Mouse (Mus musculus) G1E (cell line): ENCODE measurements at regions not wholly inside any gene's neighbourhood (a gene's known extent, or its start where the extent isn't known, plus 50 kb on each side); places are given as distances from the start of the nearest gene placed in this dataset.

Source experiments
- CTCF ChIP-seq: IDR thresholded peaks from 2 replicates; pipeline ENCODE4 v1.5.1; 2012; ENCODE audit warnings: low read depth, low read length, inconsistent platforms, mixed read lengths
- GATA1 ChIP-seq: IDR thresholded peaks from 2 replicates; pipeline ENCODE4 v1.6.1; 2012; ENCODE audit warnings: borderline replicate concordance, low read length, inconsistent platforms, mixed read lengths

DNA sequence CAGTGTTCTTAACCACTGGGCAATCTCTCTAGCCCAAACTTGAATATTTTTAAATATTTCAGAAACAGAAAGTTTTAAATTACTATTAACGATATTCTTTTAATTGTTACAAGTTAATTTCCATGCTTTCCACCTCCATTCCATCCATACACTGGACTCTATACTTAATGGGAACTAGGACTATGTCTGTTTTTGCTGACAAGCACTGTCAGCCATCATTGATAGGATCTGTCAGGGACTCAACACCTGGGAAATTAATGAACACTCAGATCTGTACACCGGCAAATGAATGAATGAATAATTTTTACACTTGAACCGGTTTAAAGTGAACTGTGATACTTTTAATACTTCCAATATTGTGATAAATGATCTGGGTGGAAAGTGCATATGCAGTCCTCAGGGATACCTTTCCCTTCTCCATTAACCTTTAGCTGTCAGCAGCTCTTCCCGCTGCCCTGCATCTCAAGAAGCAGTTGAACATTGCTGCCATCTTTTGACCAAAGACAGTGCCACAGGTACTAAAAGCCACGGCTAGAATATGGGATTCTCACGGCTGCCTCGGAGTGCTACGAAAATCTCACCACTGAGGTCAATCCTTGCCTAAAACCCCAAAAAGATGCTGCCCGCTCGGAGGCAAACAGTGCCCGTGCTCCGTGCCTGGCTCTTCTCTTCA, 87.3 kb upstream of the Tmem260 start:
- TF ChIP-seq CTCF (no peak), GATA1 (no peak)
